Mouse (Mus musculus): ENCODE data around the gene Vpreb1. TPM values are rescaled to one million over a fixed set of nuclear protein-coding genes. Genes with fewer than 3 reads are reported as not detected.

Vpreb1 gene
- total RNA-seq, 1 experiment = 4.0 TPM

- in situ Hi-C loops (cut with MboI; ENCODE audit: low sequenced_read_pairs in 2 of 2, unreplicated experiment in 2 of 2) = no loop called here
- peaks cover 44% of the 10 kb centered on the region for H3K36me3 ChIP-seq (ENCODE audit: control insufficient read depth, insufficient read depth, low read length, poor library complexity, severe bottlenecking)
- no peaks in the 10 kb centered on the region for H3K9me3 ChIP-seq (ENCODE audit: control insufficient read depth, insufficient read depth, low read depth, low read length)
These were observed 37.2 kb upstream of the Vpreb1 start for GRCm38 (mm10) chr16:16907799-16908198.

DNA sequence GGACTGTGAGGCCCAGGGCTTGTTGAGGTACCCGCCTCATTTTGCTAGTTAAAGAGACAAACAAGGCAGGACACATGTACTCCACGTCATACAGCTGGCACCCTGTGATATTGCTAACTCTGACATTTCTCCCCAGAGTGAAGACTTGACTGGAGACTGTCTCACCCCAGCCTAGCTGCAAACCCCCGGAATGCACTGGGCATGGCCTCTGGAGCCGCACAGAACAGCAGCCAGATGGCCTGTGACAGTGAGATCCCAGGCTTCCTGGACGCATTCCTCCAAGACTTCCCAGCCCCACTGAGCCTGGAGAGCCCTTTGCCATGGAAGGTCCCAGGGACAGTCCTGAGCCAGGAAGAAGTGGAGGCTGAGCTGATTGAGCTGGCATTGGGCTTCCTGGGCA is 32.5 kb upstream of the Vpreb1 start:
- peaks cover 29% of the 10 kb centered on the region for H3K36me3 ChIP-seq (ENCODE audit: control insufficient read depth, insufficient read depth, low read length, poor library complexity, severe bottlenecking)
- H3K4me1 ChIP-seq (ENCODE audit: control insufficient read depth in 2 of 2, insufficient read depth in 2 of 2, low read length in 2 of 2, poor library complexity in 1 of 2) = peaks cover 0 to 4% of the 10 kb centered on the region in 2 experiments; a peak in 3 of 4 replicates
- in situ Hi-C loops (cut with MboI; ENCODE audit: low sequenced_read_pairs in 2 of 2, unreplicated experiment in 2 of 2) = no loop called here
- DNase-seq (ENCODE audit: low read depth, low spot score) = no peak
- no peak overlapping the region for H3K27ac ChIP-seq (ENCODE audit: insufficient read depth, low read depth, low read length, poor library complexity, severe bottlenecking)
- H3K4me3 ChIP-seq (ENCODE audit: insufficient read depth in 1 of 2, low read depth in 1 of 2, low read length in 2 of 2, poor library complexity in 1 of 2, severe bottlenecking in 1 of 2) = no peak overlapping the region
- no peaks in the 10 kb centered on the region for H3K9me3 ChIP-seq (ENCODE audit: control insufficient read depth, insufficient read depth, low read depth, low read length)
- no peak for TF ChIP-seq ZC3H11A (IDR thresholded peaks at IDR 0.05; ENCODE audit: borderline replicate concordance, low read depth, low read length)
- TF ChIP-seq HCFC1 (IDR thresholded peaks at IDR 0.05; ENCODE audit: borderline replicate concordance, insufficient read depth, low read length) = no peak
- no peak for TF ChIP-seq MAFK (IDR thresholded peaks at IDR 0.05; ENCODE audit: insufficient read depth, low read depth, low read length)
- TF ChIP-seq ZNF384 (IDR thresholded peaks at IDR 0.05; ENCODE audit: low read depth, low read length) = no peak
- no peak for TF ChIP-seq CHD2 (IDR thresholded peaks at IDR 0.05; ENCODE audit: low read depth, low read length)
- H3K9ac ChIP-seq (ENCODE audit: insufficient read depth, low read depth, low read length, poor library complexity, severe bottlenecking) = no peak overlapping the region

More at GRCm38 (mm10) chr16:16907799-16908198, 37.2 kb upstream of the Vpreb1 start:
- no peak overlapping the region for H3K4me3 ChIP-seq (ENCODE audit: insufficient read depth in 1 of 2, low read depth in 1 of 2, low read length in 2 of 2, poor library complexity in 1 of 2, severe bottlenecking in 1 of 2)
- TF ChIP-seq ZNF384 (IDR thresholded peaks at IDR 0.05; ENCODE audit: low read depth, low read length) (no peak), HCFC1 (IDR thresholded peaks at IDR 0.05; ENCODE audit: borderline replicate concordance, insufficient read depth, low read length) (no peak), ZC3H11A (IDR thresholded peaks at IDR 0.05; ENCODE audit: borderline replicate concordance, low read depth, low read length) (no peak), MAFK (IDR thresholded peaks at IDR 0.05; ENCODE audit: insufficient read depth, low read depth, low read length) (no peak), CHD2 (IDR thresholded peaks at IDR 0.05; ENCODE audit: low read depth, low read length) (no peak)
- H3K4me1 ChIP-seq (ENCODE audit: control insufficient read depth in 2 of 2, insufficient read depth in 2 of 2, low read length in 2 of 2, poor library complexity in 1 of 2) = peaks cover 0 to 21% of the 10 kb centered on the region in 2 experiments; a peak in 3 of 4 replicates
- H3K9ac ChIP-seq (ENCODE audit: insufficient read depth, low read depth, low read length, poor library complexity, severe bottlenecking) = no peak overlapping the region; the same call in 1 of the 2 replicates
- DNase-seq (ENCODE audit: low read depth, low spot score) = no peak
- H3K27ac ChIP-seq (ENCODE audit: insufficient read depth, low read depth, low read length, poor library complexity, severe bottlenecking) = peak overlapping the region; percentile 41; the same call in 1 of the 2 replicates

DNA sequence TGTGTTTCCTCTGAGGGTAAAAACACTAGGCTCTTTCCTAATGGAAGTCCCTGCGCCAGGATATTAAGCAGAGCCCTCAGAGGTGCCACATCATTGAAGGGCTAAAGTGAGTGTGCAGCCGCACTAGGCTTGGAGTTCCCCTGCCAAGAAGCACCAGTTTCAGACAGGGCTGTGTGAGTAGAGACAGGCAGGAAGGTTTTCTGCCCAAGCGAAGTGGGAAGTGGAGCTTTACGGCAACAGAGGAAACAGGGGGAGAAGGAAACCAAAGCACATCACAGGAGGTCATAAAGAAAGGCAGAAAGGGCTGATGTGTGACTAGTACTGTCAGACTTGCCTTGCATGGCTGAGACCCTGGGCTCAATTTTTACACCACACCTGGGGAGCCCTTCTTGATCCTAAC is 31.7 kb upstream of the Vpreb1 start:
- H3K27ac ChIP-seq (ENCODE audit: insufficient read depth, low read depth, low read length, poor library complexity, severe bottlenecking) = no peak overlapping the region; the same call in 1 of the 2 replicates
- in situ Hi-C loops (cut with MboI; ENCODE audit: low sequenced_read_pairs in 2 of 2, unreplicated experiment in 2 of 2) = no loop called here
- no peak for TF ChIP-seq HCFC1 (IDR thresholded peaks at IDR 0.05; ENCODE audit: borderline replicate concordance, insufficient read depth, low read length)
- no peak for TF ChIP-seq ZC3H11A (IDR thresholded peaks at IDR 0.05; ENCODE audit: borderline replicate concordance, low read depth, low read length)
- TF ChIP-seq MAFK (IDR thresholded peaks at IDR 0.05; ENCODE audit: insufficient read depth, low read depth, low read length) = no peak
- no peak for TF ChIP-seq CHD2 (IDR thresholded peaks at IDR 0.05; ENCODE audit: low read depth, low read length)
- no peak for TF ChIP-seq ZNF384 (IDR thresholded peaks at IDR 0.05; ENCODE audit: low read depth, low read length)
- H3K9me3 ChIP-seq (ENCODE audit: control insufficient read depth, insufficient read depth, low read depth, low read length) = no peaks in the 10 kb centered on the region
- no peak for DNase-seq (ENCODE audit: low read depth, low spot score)
- peaks cover 0 to 1% of the 10 kb centered on the region in 2 experiments; a peak in 1 of 4 replicates for H3K4me1 ChIP-seq (ENCODE audit: control insufficient read depth in 2 of 2, insufficient read depth in 2 of 2, low read length in 2 of 2, poor library complexity in 1 of 2)
- H3K36me3 ChIP-seq (ENCODE audit: control insufficient read depth, insufficient read depth, low read length, poor library complexity, severe bottlenecking) = peaks cover 29% of the 10 kb centered on the region
- no peak overlapping the region for H3K9ac ChIP-seq (ENCODE audit: insufficient read depth, low read depth, low read length, poor library complexity, severe bottlenecking)
- H3K4me3 ChIP-seq (ENCODE audit: insufficient read depth in 1 of 2, low read depth in 1 of 2, low read length in 2 of 2, poor library complexity in 1 of 2, severe bottlenecking in 1 of 2) = no peak overlapping the region

DNA sequence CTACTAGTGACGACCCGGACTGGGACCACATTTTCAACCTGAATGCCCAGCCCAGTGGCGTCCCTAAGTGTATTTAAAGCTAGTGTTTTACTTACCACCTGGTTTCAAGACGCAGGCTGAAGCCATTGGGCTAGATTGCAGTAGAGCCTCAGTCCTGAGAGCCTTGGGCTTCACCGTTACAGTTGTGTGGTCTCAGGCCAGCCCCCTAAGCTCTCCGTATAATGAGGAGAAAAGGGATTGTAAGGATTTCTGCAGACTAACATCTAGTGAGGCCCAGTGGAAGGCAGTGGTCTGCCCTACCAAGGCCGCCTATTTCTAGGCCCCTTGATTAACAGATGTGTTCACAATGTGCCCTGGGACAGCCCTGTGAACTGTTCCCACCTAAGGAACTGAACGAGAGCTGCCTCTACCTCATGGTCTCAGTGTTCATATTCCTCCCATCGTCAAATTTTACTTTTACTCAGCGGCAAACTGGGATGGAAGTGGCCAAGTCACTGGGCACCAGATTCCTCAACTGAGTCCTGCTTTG is 26.5 kb upstream of the Vpreb1 start:
- in situ Hi-C loops (cut with MboI; ENCODE audit: low sequenced_read_pairs in 2 of 2, unreplicated experiment in 2 of 2) = no loop called here
- H3K27ac ChIP-seq (ENCODE audit: insufficient read depth, low read depth, low read length, poor library complexity, severe bottlenecking) = no peak overlapping the region
- H3K4me1 ChIP-seq (ENCODE audit: control insufficient read depth in 2 of 2, insufficient read depth in 2 of 2, low read length in 2 of 2, poor library complexity in 1 of 2) = peaks cover 0 to 8% of the 10 kb centered on the region in 2 experiments; a peak in 2 of 4 replicates
- DNase-seq (ENCODE audit: low read depth, low spot score) = no peak
- no peaks in the 10 kb centered on the region for H3K9me3 ChIP-seq (ENCODE audit: control insufficient read depth, insufficient read depth, low read depth, low read length)
- H3K36me3 ChIP-seq (ENCODE audit: control insufficient read depth, insufficient read depth, low read length, poor library complexity, severe bottlenecking) = peaks cover 20% of the 10 kb centered on the region
- H3K9ac ChIP-seq (ENCODE audit: insufficient read depth, low read depth, low read length, poor library complexity, severe bottlenecking) = peak overlapping the region; percentile 72
- TF ChIP-seq ZNF384 (IDR thresholded peaks at IDR 0.05; ENCODE audit: low read depth, low read length) = no peak
- TF ChIP-seq ZC3H11A (IDR thresholded peaks at IDR 0.05; ENCODE audit: borderline replicate concordance, low read depth, low read length) = no peak
- no peak for TF ChIP-seq CHD2 (IDR thresholded peaks at IDR 0.05; ENCODE audit: low read depth, low read length)
- no peak for TF ChIP-seq HCFC1 (IDR thresholded peaks at IDR 0.05; ENCODE audit: borderline replicate concordance, insufficient read depth, low read length)
- peak overlapping the region; percentile 71 to 77 for H3K4me3 ChIP-seq (ENCODE audit: insufficient read depth in 1 of 2, low read depth in 1 of 2, low read length in 2 of 2, poor library complexity in 1 of 2, severe bottlenecking in 1 of 2)
